Mouse (Mus musculus): ENCODE results near the gene Rtkn2.

The Rtkn2 gene

DNA sequence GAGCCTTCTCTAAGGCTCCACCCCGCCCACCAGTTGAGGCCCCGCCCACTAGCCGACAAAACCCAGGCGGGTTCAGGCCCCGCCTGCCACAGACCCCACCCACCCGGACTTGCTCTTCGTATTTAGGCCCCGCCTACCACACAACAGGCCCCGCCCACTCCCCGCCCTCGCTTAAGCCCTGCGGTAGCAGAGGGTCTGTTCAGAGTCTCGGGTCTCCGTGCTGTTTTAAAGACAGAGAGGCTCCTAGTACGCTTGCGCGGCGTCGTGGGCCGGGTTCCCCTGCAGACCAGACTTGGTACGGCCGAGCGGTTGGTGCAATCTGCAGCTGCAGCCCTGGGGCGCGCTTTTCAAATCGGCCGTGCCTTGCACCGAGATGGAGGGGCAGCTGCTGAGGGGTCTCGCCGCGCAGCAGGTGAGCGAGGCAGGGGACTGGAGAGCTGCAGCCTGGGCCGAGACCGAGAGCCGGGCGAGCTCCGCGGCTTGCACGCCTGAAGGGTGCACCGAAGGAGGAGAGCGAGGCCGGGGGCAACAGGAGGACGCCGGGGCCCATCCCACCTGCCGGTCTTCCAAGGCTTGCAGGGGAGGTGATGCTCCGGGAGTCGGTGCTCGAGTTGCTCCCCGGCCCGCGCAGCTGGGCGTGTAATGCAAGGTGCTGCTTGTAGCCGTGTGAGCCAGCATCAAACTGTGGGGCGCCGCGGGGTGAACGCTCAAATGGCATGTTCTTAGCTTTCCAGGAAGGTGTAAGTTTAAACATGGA, at the start of gene Rtkn2:
Rtkn2 (plus strand) TSS at position 170 of the 757 bp plus-strand sequence.
- DNase-seq (ENCODE audit: low read depth, low spot score), result peak; percentile 98

DNA sequence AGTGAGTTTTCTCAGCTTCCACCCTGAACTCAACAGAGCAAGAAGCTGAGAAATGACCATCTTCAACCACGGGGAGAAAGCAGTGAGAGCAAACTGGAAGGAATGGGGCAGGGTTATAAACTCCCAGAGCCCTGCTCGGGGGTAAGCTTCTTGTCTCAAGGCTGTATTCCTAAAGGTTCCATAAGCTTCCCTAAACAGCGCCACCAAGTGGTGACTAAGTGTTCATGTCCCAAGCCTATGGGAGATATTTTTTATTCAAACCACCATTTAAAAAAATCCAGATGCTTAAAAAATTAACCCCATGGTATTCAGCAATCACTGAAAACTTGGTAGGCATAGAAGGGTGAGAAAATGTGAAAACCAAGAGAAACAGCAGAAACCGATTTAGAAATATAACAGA, 48.0 kb upstream of the Rtkn2 start:
- DNase-seq (ENCODE audit: low read depth, low spot score), result peak; percentile 78

- no peak for DNase-seq (ENCODE audit: low read depth, low spot score)
These were observed 46.6 kb upstream of the Rtkn2 start for GRCm38 (mm10) chr10:67932780-67933179.

DNA sequence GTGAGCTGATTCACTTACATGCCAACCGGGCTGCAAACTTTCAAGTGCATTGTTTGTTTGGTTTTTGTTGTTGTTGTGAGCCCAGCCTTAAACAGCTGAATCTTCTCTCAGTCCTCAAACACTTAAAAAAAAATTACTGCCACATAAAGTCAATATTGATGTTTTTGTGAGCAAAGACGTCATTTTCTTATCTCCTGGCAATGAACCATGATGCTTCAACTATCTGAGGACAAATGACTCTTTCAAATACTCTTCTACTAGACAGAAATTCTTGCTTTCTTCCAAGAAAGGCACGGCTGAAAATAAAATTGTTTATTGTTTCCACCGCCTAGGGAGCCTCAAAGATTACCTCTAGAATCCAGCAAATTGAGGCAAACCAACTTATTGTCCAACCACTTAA, 42.4 kb upstream of the Rtkn2 start:
- no peak for DNase-seq (ENCODE audit: low read depth, low spot score)

DNA sequence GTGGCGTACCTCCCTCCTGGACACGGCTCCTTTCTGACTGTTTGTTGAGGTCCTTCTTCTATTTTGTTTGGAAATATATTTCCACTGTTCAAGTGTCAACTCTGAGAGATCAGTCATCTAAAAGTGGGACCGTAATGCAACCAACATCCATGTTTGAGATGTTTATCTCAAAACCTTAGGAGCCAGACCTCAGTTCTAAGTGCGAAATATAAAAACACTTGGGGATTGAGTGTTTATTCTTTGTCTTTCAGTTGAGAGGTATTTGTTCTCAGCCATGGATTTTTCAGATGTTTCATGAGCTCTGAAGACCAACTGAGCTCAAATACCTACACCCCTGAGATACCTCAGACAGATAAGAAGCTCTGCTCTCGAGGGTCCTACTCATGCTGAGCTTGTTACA, 41.6 kb upstream of the Rtkn2 start:
- no peak for DNase-seq (ENCODE audit: low read depth, low spot score)

- no peak for DNase-seq (ENCODE audit: low read depth, low spot score)
These were observed 39.8 kb upstream of the Rtkn2 start for GRCm38 (mm10) chr10:67939546-67939945.

- DNase-seq (ENCODE audit: low read depth, low spot score), result peak; percentile 89
These were observed 35.9 kb upstream of the Rtkn2 start for GRCm38 (mm10) chr10:67943513-67943912.

- peak; percentile 26 for DNase-seq (ENCODE audit: low read depth, low spot score)
These were observed 29.2 kb upstream of the Rtkn2 start for GRCm38 (mm10) chr10:67950059-67950748.

DNA sequence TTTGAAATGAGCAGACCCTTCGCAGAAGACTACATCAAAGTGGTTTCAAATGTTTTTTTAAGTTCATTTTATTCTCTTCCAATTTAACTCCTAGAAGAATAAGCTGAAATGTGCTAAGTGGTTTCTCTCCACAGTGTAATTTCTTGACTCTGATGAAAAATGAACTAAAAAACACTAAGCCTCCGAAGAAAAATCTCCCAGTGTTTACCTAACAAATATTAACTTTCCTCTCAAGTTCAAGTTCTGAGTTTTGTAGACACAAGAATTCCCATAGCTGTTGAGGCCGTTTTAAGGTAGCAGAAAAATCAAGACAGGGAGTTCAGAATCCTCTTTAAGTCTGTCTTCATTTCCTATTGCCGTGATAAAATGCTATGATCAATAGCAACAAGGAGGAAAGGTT, 27.7 kb upstream of the Rtkn2 start:
- DNase-seq (ENCODE audit: low read depth, low spot score), result no peak

- DNase-seq (ENCODE audit: low read depth, low spot score), result no peak
These were observed 23.4 kb upstream of the Rtkn2 start for GRCm38 (mm10) chr10:67955982-67956381.

DNA sequence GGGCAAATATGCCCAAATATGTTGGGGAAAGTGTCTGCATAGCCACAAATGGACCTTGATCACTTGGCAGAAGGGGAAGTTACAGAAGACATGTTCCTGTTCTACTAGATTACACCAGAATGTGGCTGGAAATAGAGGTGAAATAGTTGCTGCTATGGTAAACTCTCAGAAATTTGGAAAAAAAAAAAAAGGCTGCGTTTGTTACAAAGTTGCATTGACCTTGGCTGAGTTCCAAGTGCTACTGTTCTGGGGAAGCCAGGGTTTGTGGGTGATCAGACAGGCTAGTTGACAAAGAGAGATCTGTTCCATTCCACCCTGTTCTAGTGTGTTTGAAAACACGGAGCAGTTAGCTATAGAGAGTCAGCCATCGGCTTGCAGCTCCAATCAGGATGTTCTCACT, 19.4 kb upstream of the Rtkn2 start:
- DNase-seq (ENCODE audit: low read depth, low spot score), result no peak

DNA sequence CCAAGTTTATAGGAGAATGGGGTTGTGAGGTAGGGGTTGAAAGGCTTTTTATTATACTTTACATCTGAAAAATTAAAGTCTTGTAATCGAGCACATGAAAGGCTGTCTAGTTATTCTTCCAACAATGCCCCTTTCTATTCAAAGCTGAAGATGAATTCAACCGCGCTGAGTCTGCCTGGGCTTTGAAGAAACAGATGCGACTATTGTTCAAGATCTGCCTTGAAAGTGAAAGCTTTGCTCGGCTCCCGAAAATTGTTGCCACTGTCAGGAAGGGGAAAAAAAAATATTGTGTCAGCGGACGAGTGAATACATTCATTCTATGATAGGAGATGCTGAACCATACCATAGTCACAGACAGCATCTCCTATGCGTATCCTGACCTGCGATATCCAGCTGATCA, 16.9 kb upstream of the Rtkn2 start:
- DNase-seq (ENCODE audit: low read depth, low spot score), result no peak

DNA sequence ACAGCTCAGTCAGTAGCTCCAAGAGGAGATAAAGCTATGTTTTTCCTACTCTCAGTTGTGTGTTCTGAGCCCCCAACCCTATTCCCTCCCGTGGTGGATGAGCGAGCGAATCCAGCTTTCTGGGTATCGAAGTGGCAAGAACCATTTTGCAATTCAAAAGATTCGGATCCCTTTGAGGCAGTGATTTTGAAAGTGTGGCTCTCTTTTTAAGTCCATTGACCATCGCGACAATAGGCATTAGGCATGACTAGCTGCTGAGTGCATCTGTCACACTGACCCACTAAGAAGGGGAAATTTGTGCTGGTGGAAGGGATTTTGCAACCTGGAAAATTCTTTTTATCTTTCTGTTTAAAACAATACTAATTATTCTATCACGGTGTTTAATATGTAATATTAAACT, 15.3 kb upstream of the Rtkn2 start:
- DNase-seq (ENCODE audit: low read depth, low spot score), result no peak

GRCm38 (mm10) chr10:67965251-67965986, 14.0 kb upstream of the Rtkn2 start:
- DNase-seq (ENCODE audit: low read depth, low spot score), result no peak

DNA sequence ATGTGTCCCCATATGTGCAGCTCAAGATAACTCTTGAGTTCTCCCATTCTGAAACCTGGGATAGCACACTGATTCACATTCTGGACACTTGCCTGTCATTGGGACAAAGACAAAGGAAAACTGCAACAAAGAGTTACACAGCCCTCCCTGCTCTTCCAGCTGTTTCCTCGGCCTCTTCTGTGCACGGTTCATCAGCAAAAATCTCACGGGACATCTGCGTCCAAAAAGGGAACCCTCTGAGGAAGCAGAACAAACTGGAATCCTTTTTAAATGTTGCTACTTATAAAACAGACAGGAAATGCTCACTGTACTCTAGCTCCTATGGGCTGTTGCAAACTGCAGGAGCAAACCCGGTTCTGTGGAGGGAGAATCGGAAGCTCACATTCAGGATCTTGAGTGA, 13.3 kb upstream of the Rtkn2 start:
- no peak for DNase-seq (ENCODE audit: low read depth, low spot score)

DNA sequence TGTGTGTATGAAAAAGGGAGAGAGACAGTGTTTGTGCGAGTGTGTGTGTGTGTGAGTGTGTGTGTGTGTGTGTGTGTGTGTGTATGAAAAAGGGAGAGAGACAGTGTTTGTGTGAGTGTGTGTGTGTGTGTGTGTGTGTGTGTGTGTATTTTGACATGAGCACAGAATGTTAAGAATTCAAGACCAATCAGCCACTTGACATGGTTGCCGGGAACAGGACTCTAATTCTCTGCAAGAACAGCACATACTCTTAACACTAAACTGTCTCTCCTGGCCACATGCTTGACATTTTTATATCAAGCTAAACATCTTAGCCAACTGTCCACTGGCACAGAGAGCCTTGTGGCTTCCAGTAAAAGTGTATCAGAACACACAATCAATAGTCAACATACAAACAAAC, 12.4 kb upstream of the Rtkn2 start:
- DNase-seq (ENCODE audit: low read depth, low spot score), result no peak

- DNase-seq (ENCODE audit: low read depth, low spot score), result no peak
These were observed 8.1 kb upstream of the Rtkn2 start for GRCm38 (mm10) chr10:67971166-67971796.

DNA sequence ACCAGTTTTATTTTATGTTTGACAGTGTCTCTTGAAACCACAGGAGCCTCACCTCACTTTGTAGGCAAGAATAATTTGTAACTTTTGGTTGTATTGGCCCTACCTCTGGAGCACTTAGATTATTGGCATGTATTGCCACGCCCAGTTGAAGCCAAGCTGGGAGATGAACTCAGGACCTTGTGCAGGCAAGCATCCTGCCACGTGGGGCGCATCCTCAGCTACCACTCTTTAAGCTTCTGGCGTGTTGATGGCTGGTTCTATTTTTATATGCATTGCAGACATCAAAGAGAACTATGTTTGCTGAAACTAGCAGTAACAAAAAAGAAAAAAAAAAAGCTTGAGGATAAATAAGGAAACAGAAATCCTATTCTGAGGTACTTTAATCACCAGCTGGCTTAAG, 2.1 kb upstream of the Rtkn2 start:
- DNase-seq (ENCODE audit: low read depth, low spot score), result peak; percentile 41

- DNase-seq (ENCODE audit: low read depth, low spot score), result no peak
These were observed 4.4 kb downstream of the Rtkn2 start for GRCm38 (mm10) chr10:67983776-67984175.

DNA sequence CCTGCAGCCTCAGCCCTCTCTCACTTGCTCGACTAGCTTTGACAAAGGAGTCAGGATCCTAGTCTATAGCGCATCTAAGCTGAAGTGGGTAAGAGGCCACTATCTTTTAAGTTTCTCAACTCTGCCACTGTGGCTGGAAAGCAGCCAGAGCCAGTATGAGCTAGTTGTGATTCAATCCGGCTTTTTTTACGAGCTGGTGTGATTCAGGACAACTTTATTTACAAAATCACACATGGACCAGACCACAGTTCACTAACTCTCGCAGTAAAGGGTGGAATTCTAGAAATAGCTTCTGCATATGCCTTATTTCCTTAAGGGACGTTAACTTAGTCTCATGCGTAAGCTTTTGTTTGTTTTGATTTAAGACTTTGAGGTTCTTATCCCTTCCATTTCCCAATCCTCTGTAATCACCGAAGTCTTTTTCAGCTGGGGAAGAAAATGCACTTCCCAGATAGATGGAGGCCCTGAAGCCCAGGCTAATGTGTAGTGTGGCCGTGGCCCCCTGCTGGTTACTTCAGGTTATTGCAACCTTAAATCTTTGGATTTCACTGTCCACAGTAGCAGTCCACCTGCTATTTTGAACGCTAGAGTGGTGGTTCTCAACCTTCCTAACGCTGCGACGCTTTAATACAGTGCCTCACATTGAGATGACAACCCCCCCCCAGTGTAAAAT, 5.0 kb downstream of the Rtkn2 start:
- DNase-seq (ENCODE audit: low read depth, low spot score), result peak; percentile 75

- DNase-seq (ENCODE audit: low read depth, low spot score), result no peak
These were observed 5.7 kb downstream of the Rtkn2 start for GRCm38 (mm10) chr10:67985100-67985499.

GRCm38 (mm10) chr10:67995356-67995755, 16.0 kb downstream of the Rtkn2 start:
- peak; percentile 90 for DNase-seq (ENCODE audit: low read depth, low spot score)
